Mouse (Mus musculus): ENCODE results near the gene Dmrtb1. TPM values are rescaled to one million over a fixed set of nuclear protein-coding genes. Genes with fewer than 3 reads are reported as not detected.
A peak's percentile ranks its signal among the peaks of the same experiment; 100 is the strongest.

Dmrtb1 gene
- total and polyA plus RNA-seq, 2 experiments from 2014 or later, result 27.1 to 37.2 TPM

GRCm38 (mm10) chr4:107637670-107638069, 46.4 kb downstream of the Dmrtb1 start:
- 64% methylated on average over 3 of the region's 3 CpGs for WGBS
- Histone ChIP-seq H3K9me3 (ENCODE audit: low read length) (no peaks in the 10 kb centered on the region), H3K27me3 (ENCODE audit: insufficient read depth, low read length) (no peaks in the 10 kb centered on the region), H3K36me3 (ENCODE audit: insufficient read depth, low read length) (no peaks in the 10 kb centered on the region), H3K9ac (replicated peaks; ENCODE audit: low read length, poor library complexity, severe bottlenecking) (no peak overlapping the region), H3K4me2 (ENCODE audit: low read depth, low read length, poor library complexity, severe bottlenecking) (no peak overlapping the region), H3K4me1 (ENCODE audit: insufficient read depth, low read length) (0 out of 2 replicates have a peak, but pooled peaks cover 4% of the 10 kb centered on the region), H3K4me3 (ENCODE audit: low read depth, low read length) (no peak overlapping the region), H3K27ac (ENCODE audit: low read depth, low read length) (no peak overlapping the region)
- peak; percentile 60 for TF ChIP-seq CTCF (IDR thresholded peaks at IDR 0.05)
- DNase-seq (ENCODE audit: low spot score) (no peak), ATAC-seq (ENCODE audit: low FRiP score) (no peak)

DNA sequence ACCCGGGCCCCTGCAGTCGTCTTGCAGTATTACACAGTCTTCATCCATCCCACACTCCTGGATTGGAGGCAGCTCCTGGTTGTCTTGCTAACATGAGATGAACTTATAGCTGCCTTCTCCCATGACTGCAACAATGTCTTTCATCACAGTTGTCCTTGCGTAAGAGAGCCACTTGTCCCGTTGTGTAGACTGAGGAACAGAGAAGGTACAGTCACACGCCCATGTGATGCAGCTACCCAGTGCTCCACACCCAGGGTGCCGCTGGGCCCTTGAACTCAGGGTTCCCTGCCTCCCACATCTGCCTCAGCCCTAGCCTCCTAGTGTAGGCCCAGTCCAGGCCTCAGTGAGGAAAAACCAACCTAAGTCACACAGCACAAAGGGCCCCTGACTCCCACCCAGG, 47.9 kb downstream of the Dmrtb1 start:
- no peaks in the 10 kb centered on the region for H3K36me3 ChIP-seq (ENCODE audit: insufficient read depth, low read length)
- no peak overlapping the region for H3K4me2 ChIP-seq (ENCODE audit: low read depth, low read length, poor library complexity, severe bottlenecking)
- DNase-seq (ENCODE audit: low spot score) (no peak), ATAC-seq (ENCODE audit: low FRiP score) (no peak)
- H3K4me3 ChIP-seq (ENCODE audit: low read depth, low read length), result no peak overlapping the region
- TF ChIP-seq CTCF (IDR thresholded peaks at IDR 0.05), result no peak
- H3K9me3 ChIP-seq (ENCODE audit: low read length), result no peaks in the 10 kb centered on the region
- 0 out of 2 replicates have a peak, but pooled peaks cover 4% of the 10 kb centered on the region for H3K4me1 ChIP-seq (ENCODE audit: insufficient read depth, low read length)
- H3K27me3 ChIP-seq (ENCODE audit: insufficient read depth, low read length), result no peaks in the 10 kb centered on the region
- H3K27ac ChIP-seq (ENCODE audit: low read depth, low read length), result no peak overlapping the region
- no peak overlapping the region for H3K9ac ChIP-seq (replicated peaks; ENCODE audit: low read length, poor library complexity, severe bottlenecking)
- WGBS, result 75% methylated on average over 6 of the region's 6 CpGs

DNA sequence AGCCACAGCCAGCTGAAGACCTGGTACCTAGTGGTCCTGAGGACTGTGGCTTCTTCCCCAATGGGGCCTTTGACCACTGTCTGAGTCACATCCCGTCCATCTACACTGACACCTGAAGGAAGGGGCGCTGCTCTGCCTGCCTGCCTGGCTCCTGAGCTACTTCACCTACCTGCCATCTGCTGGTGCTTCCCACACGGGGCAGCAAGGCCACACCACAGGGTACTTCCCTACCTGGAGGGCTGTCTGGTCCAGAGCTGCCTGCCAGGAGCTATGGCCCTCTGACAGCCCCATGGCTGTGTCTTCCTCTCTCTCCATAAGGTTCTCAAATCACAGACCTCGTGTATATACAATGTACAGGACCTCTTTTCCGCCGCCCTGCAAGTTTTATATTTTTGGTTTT, 49.4 kb downstream of the Dmrtb1 start:
- ATAC-seq (ENCODE audit: low FRiP score) (no peak), DNase-seq (ENCODE audit: low spot score) (no peak)
- 0 out of 2 replicates have a peak, but pooled peaks cover 4% of the 10 kb centered on the region for H3K4me1 ChIP-seq (ENCODE audit: insufficient read depth, low read length)
- H3K9ac ChIP-seq (replicated peaks; ENCODE audit: low read length, poor library complexity, severe bottlenecking), result no peak overlapping the region
- H3K4me3 ChIP-seq (ENCODE audit: low read depth, low read length), result no peak overlapping the region
- H3K36me3 ChIP-seq (ENCODE audit: insufficient read depth, low read length), result no peaks in the 10 kb centered on the region
- H3K9me3 ChIP-seq (ENCODE audit: low read length), result no peaks in the 10 kb centered on the region
- 78% methylated on average over 6 of the region's 6 CpGs for WGBS
- TF ChIP-seq CTCF (IDR thresholded peaks at IDR 0.05), result peak; percentile 12; the same call in 1 of the 2 replicates
- no peaks in the 10 kb centered on the region for H3K27me3 ChIP-seq (ENCODE audit: insufficient read depth, low read length)
- H3K27ac ChIP-seq (ENCODE audit: low read depth, low read length), result no peak overlapping the region
- no peak overlapping the region for H3K4me2 ChIP-seq (ENCODE audit: low read depth, low read length, poor library complexity, severe bottlenecking)

GRCm38 (mm10) chr4:107628921-107629411, 55.1 kb downstream of the Dmrtb1 start:
- no peaks in the 10 kb centered on the region for H3K36me3 ChIP-seq (ENCODE audit: insufficient read depth, low read length)
- 75% methylated on average over 17 of the region's 17 CpGs for WGBS
- H3K27ac ChIP-seq (ENCODE audit: low read depth, low read length), result no peak overlapping the region
- no peaks in the 10 kb centered on the region for H3K4me1 ChIP-seq (ENCODE audit: insufficient read depth, low read length)
- H3K4me2 ChIP-seq (ENCODE audit: low read depth, low read length, poor library complexity, severe bottlenecking), result no peak overlapping the region
- no peak overlapping the region for H3K9ac ChIP-seq (replicated peaks; ENCODE audit: low read length, poor library complexity, severe bottlenecking)
- DNase-seq (ENCODE audit: low spot score) (no peak), ATAC-seq (ENCODE audit: low FRiP score) (no peak)
- H3K27me3 ChIP-seq (ENCODE audit: insufficient read depth, low read length), result no peaks in the 10 kb centered on the region
- TF ChIP-seq CTCF (IDR thresholded peaks at IDR 0.05), result no peak
- H3K4me3 ChIP-seq (ENCODE audit: low read depth, low read length), result no peak overlapping the region
- no peaks in the 10 kb centered on the region for H3K9me3 ChIP-seq (ENCODE audit: low read length)

- 84% methylated on average over 4 of the region's 4 CpGs for WGBS
- DNase-seq (ENCODE audit: low spot score), result no peak
- Histone ChIP-seq H3K4me3 (ENCODE audit: low read depth, low read length) (no peak overlapping the region), H3K4me1 (ENCODE audit: insufficient read depth, low read length) (no peaks in the 10 kb centered on the region), H3K27ac (ENCODE audit: low read depth, low read length) (no peak overlapping the region), H3K27me3 (ENCODE audit: insufficient read depth, low read length) (no peaks in the 10 kb centered on the region), H3K4me2 (ENCODE audit: low read depth, low read length, poor library complexity, severe bottlenecking) (no peak overlapping the region), H3K36me3 (ENCODE audit: insufficient read depth, low read length) (no peaks in the 10 kb centered on the region), H3K9me3 (ENCODE audit: low read length) (no peaks in the 10 kb centered on the region), H3K9ac (replicated peaks; ENCODE audit: low read length, poor library complexity, severe bottlenecking) (no peak overlapping the region)
- no peak for ATAC-seq (ENCODE audit: low FRiP score)
- no peak for TF ChIP-seq CTCF (IDR thresholded peaks at IDR 0.05)
Observed at GRCm38 (mm10) chr4:107628226-107628625, 55.8 kb downstream of the Dmrtb1 start.

Small RNA genes within 50 kb of the gene (microRNA-seq; reads per million reads assigned to microRNA genes)
- not detected for gene Gm25123 (ENCODE audit: borderline number of aligned reads)

Other genes with a start within 250 kb of the Dmrtb1 start
- gene Glis1, start 249.6 kb downstream of the Dmrtb1 start, total RNA-seq (2014; rRNA removed), result 1.4 and 1.8 TPM in 2 replicates
- 1.5 and 2.1 TPM in 2 replicates for gene Glis1, start 249.6 kb downstream of the Dmrtb1 start, polyA plus RNA-seq (2015; fragmentation: Nextera tagmentation; extraction: Ambion mirVana)
- gene Lrp8, start 118.0 kb upstream of the Dmrtb1 start, total RNA-seq (2014; rRNA removed), result 74.1 and 78.5 TPM in 2 replicates
- gene Lrp8, start 118.0 kb upstream of the Dmrtb1 start, polyA plus RNA-seq (2015; fragmentation: Nextera tagmentation; extraction: Ambion mirVana), result 31.9 and 35.2 TPM in 2 replicates
- 44.5 and 45.3 TPM in 2 replicates for gene Magoh, start 195.5 kb upstream of the Dmrtb1 start, total RNA-seq (2014; rRNA removed)
- gene Magoh, start 195.5 kb upstream of the Dmrtb1 start, polyA plus RNA-seq (2015; fragmentation: Nextera tagmentation; extraction: Ambion mirVana), result 117 and 124 TPM in 2 replicates
- gene 0610037L13Rik, start 205.6 kb upstream of the Dmrtb1 start, total RNA-seq (2014; rRNA removed), result 40.5 and 55.5 TPM in 2 replicates
- 94.7 and 103 TPM in 2 replicates for gene 0610037L13Rik, start 205.6 kb upstream of the Dmrtb1 start, polyA plus RNA-seq (2015; fragmentation: Nextera tagmentation; extraction: Ambion mirVana)
- gene Cpt2, start 239.4 kb upstream of the Dmrtb1 start, total RNA-seq (2014; rRNA removed), result 9.3 and 12.3 TPM in 2 replicates
- gene Cpt2, start 239.4 kb upstream of the Dmrtb1 start, polyA plus RNA-seq (2015; fragmentation: Nextera tagmentation; extraction: Ambion mirVana), result 10.2 and 12.1 TPM in 2 replicates

Measured in midbrain, postnatal 0 days (tissue).